Mouse (Mus musculus) erythroblast, embryonic 14.5 days (primary cell): ENCODE data around the gene Slitrk6.

ENCODE experiments used
- GATA1 ChIP-seq: IDR thresholded peaks from 2 replicates; pipeline ENCODE4 v1.6.1; 2012; ENCODE audit warnings: low read length, inconsistent platforms, mixed read lengths
- TAL1 ChIP-seq: IDR thresholded peaks from 3 replicates; pipeline ENCODE4 v1.6.1; 2012; ENCODE audit warnings: low read length, inconsistent platforms, mixed read lengths

DNA sequence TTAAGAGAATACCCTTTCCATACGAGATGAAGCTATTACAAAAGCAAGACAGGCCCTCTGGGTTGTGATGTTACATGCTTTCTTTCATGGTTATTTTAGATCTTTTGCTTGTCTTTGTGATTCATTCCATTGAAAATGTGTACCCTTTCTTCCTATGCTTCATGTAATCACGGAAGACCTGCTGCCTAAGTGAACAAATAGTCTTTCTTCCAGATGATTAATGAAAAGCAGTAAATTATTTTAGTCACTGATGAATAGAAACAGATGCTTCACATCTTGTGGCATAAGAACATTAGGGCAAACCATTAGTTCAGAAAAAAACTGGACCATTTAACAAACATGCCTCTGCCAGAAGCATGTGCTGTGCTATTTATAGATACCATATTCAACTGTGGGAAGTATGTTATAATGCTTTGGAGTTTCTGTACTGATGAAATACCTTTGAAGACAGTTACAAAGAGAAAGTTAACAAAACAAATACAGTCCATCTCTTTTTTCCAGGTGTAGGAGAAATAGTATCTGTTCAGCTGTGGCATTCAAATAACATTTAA is 30.8 kb downstream of the Slitrk6 start:
- TF ChIP-seq TAL1 (no peak), GATA1 (no peak)
